Mouse (Mus musculus) midbrain, postnatal 0 days (tissue): ENCODE data around the gene Gm14862. TPM values are rescaled to one million over a fixed set of nuclear protein-coding genes. Genes with fewer than 3 reads are reported as not detected.

Experiments used
- ATAC-seq: fragments of 200-750 bp; cut with Nextera tagmentation; 2 replicates; pipeline ENCODE4 v1.8.0; 2017; ENCODE audit warnings: moderate number of reproducible peaks, mild to moderate bottlenecking, moderate TSS enrichment, moderate library complexity; ENCODE audit not compliant: low FRiP score
- DNase-seq: peaks from one replicate; pipeline ENCODE4 v3.0.0-alpha.2; 2015; ENCODE audit warnings: low spot score
- H3K27ac ChIP-seq: fragments of 300-500 bp; sonication (generic); 2 replicates; pipeline ENCODE4 v1.5.1; 2014; ENCODE audit warnings: low read depth, mild to moderate bottlenecking, low read length, mixed read lengths
- H3K27me3 ChIP-seq: fragments of 300-500 bp; sonication (generic); 2 replicates; pipeline ENCODE4 v1.6.1; 2014; ENCODE audit warnings: low read length, control low read depth, mixed read lengths; ENCODE audit not compliant: insufficient read depth
- H3K36me3 ChIP-seq: fragments of 300-500 bp; sonication (generic); 2 replicates; pipeline ENCODE4 v1.6.1; 2014; ENCODE audit warnings: low read length, control low read depth, mixed read lengths; ENCODE audit not compliant: insufficient read depth
- H3K4me1 ChIP-seq: fragments of 300-500 bp; sonication (generic); 2 replicates; pipeline ENCODE4 v1.6.1; 2014; ENCODE audit warnings: mild to moderate bottlenecking, control low read depth, antibody characterized with exemption, low read length, mixed read lengths; ENCODE audit not compliant: insufficient read depth
- H3K4me2 ChIP-seq: fragments of 300-500 bp; sonication (generic); 2 replicates; pipeline ENCODE4 v1.6.1; 2014; ENCODE audit warnings: low read depth, mild to moderate bottlenecking, low read length, mixed read lengths; ENCODE audit not compliant: poor library complexity, severe bottlenecking
- H3K4me3 ChIP-seq: fragments of 300-500 bp; sonication (generic); 2 replicates; pipeline ENCODE4 v1.5.1; 2014; ENCODE audit warnings: low read depth, mild to moderate bottlenecking, low read length, moderate library complexity
- H3K9ac ChIP-seq: fragments of 300-500 bp; sonication (generic); replicated peaks from 2 replicates; pipeline ENCODE4 v1.6.1; 2014; ENCODE audit warnings: mild to moderate bottlenecking, low read length, moderate library complexity, mixed read lengths; ENCODE audit not compliant: poor library complexity, severe bottlenecking
- H3K9me3 ChIP-seq: fragments of 300-500 bp; sonication (generic); 2 replicates; pipeline ENCODE4 v1.6.1; 2016; ENCODE audit warnings: low read length, control low read depth
- CTCF ChIP-seq: IDR thresholded peaks from 2 replicates; pipeline ENCODE4 v1.5.1; 2016; ENCODE audit warnings: antibody characterized with exemption, mild to moderate bottlenecking
- WGBS: fragments of 180-500 bp; shearing (Covaris S2); extraction: QIAGEN DNeasy Blood & Tissue Kit; methylation state at CpG from one replicate; pipeline ENCODE4 v1.1.7; 2014; 5-methylcytosine and 5-hydroxymethylcytosine counted together
- polyA plus RNA-seq: library from polyadenylated mRNA; unstranded; fragments of >200 nt; fragmentation: Nextera tagmentation; extraction: Ambion mirVana; gene quantifications from 2 replicates; pipeline ENCODE4 v1.2.1, GENCODE M21; 2015
- total RNA-seq: library from RNA; depleted of rRNA; stranded (reverse); fragments of >200 nt; gene quantifications from 2 replicates; pipeline ENCODE4 v1.2.3, GENCODE M21; 2014; rRNA removed

The Gm14862 gene
- total and polyA plus RNA-seq, 2 experiments from 2014 or later = not detected

DNA sequence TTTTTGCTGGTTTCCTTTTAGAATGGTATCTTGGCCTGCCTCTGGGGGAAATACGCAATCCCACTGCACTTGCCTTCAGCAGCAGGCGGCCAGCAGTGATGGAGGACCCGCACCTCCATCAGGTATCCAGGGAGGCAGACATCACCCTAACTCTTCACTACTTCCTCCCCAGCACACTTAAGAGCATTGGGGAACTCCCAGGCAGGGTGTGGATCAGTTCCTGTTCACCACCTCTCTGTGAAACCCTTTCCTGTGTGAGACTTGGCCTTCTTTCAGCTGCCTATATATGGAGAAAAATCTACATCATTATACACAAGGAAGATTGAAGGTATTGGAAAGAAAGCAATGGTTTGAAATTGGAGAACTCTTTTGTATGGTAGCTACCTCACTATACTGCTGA, 37.1 kb downstream of the Gm14862 start:
- H3K27me3 ChIP-seq = no peaks in the 10 kb centered on the region
- no peak overlapping the region for H3K27ac ChIP-seq
- no peak overlapping the region for H3K9ac ChIP-seq
- H3K4me3 ChIP-seq = no peak overlapping the region
- DNase-seq (no peak), ATAC-seq (no peak)
- no peak for TF ChIP-seq CTCF
- WGBS = 85% methylated on average over 3 of the region's 3 CpGs
- H3K4me2 ChIP-seq = no peak overlapping the region
- no peaks in the 10 kb centered on the region for H3K9me3 ChIP-seq
- no peaks in the 10 kb centered on the region for H3K36me3 ChIP-seq
- H3K4me1 ChIP-seq = no peaks in the 10 kb centered on the region

DNA sequence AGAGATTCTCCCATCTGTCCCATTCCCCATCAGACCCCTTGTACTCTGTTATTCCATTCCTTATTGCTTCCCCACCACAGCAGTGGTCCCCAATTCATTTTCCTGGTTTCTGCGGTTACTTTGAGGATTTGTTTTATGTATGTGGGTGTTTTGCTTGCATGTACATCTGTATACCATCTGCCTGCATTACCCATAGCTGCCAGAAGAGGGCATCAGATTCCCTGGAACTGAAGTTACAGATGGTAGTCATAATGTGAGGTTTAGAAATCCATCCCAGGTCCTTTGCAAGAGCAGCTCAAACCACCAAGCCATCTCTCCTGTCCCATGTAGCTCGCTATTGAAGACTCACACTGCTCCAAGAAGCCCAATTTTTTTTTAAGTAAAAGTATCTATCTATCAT, 40.5 kb downstream of the Gm14862 start:
- no peaks in the 10 kb centered on the region for H3K27me3 ChIP-seq
- ATAC-seq (no peak), DNase-seq (no peak)
- H3K4me2 ChIP-seq = no peak overlapping the region
- no peaks in the 10 kb centered on the region for H3K4me1 ChIP-seq
- WGBS = 100% methylated on average over 2 of the region's 2 CpGs
- no peak overlapping the region for H3K4me3 ChIP-seq
- TF ChIP-seq CTCF = peak; percentile 44
- no peak overlapping the region for H3K27ac ChIP-seq
- no peaks in the 10 kb centered on the region for H3K36me3 ChIP-seq
- no peak overlapping the region for H3K9ac ChIP-seq
- no peaks in the 10 kb centered on the region for H3K9me3 ChIP-seq

DNA sequence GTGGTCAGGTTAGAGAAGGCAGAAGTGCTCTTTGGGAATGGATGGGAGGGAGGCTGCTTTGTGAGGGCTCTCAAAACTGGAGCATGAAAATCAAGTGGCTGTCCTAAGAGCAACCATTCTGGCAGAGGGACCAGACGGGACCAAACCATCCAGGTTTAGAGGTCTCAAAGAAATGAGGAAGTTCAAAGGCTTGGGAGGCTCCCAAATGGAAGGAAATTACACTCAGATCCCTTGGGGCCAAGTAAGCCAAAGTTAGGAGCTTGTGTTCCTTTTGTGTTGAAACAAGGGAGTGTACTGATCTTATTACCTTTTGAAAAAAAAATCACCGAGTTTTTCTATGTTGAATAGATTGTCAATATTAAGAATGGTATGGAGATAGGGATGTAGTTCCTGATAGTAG, 51.6 kb downstream of the Gm14862 start:
- no peaks in the 10 kb centered on the region for H3K9me3 ChIP-seq
- no peaks in the 10 kb centered on the region for H3K27me3 ChIP-seq
- H3K4me1 ChIP-seq = no peaks in the 10 kb centered on the region
- WGBS = 63% methylated on average over 2 of the region's 2 CpGs
- H3K9ac ChIP-seq = no peak overlapping the region
- H3K36me3 ChIP-seq = no peaks in the 10 kb centered on the region
- no peak overlapping the region for H3K4me3 ChIP-seq
- no peak overlapping the region for H3K27ac ChIP-seq
- H3K4me2 ChIP-seq = no peak overlapping the region
- DNase-seq (no peak), ATAC-seq (no peak)
- TF ChIP-seq CTCF = no peak

DNA sequence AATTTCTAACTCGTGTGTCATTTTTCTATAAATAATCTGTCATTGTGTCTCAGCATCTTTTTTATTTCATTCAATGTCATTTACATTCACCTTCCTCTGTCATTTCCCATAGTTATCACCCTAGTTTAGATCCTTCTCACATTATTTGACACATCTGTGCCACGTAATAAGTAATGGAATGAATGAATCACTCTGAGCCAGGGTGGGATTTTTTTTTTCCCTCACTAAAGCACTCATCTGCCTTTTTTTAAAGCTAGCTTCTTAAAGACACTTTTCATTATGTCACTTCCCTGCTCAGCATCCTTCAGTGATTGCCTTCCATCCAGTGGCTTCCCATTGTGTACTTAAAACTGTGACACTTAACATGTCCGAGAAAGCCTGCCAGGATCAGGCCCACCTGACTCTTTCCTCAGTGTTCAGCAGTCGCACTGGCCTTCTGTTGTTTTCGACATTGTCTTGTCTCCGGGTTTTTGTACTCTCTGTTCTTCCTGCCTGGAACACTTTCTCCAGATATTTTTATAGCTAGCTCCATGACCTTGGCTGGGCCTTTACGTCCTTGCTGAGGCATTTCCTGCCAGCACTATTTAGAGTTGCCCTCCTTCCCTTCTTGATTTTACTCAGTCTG, 53.8 kb downstream of the Gm14862 start:
- Histone ChIP-seq H3K9ac (no peak overlapping the region), H3K27me3 (no peaks in the 10 kb centered on the region), H3K9me3 (no peaks in the 10 kb centered on the region), H3K4me2 (peak overlapping the region; percentile 16), H3K36me3 (no peaks in the 10 kb centered on the region), H3K4me1 (no peaks in the 10 kb centered on the region), H3K27ac (no peak overlapping the region), H3K4me3 (peak overlapping the region; percentile 16; the same call in 1 of the 2 replicates)
- ATAC-seq (no peak), DNase-seq (no peak)
- WGBS = 50% methylated on average over 7 of the region's 7 CpGs
- no peak for TF ChIP-seq CTCF

DNA sequence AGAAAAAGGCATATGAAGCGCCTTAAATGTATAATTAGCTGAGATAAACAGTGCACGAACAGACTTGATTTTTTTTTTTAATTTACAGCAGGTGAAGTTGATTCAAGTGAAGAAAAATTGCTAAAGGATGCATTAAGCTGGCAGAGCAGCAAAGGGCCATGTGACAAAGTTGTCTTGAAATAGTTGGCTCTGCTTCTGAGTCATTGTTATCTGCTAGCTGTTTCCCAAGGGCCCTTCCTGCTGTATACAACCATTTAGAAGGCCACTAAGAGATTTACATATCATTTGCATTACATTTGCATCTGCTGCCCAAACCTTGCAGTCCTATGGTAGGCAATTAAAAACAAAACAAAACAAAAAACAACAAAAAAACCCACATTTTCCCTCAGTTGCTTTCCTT, 54.7 kb downstream of the Gm14862 start:
- 53% methylated on average over 2 of the region's 2 CpGs for WGBS

More for the DNA sequence above, 54.7 kb downstream of the Gm14862 start:
- Histone ChIP-seq H3K36me3 (no peaks in the 10 kb centered on the region), H3K9ac (no peak overlapping the region), H3K4me2 (peak overlapping the region; percentile 16), H3K27ac (no peak overlapping the region), H3K4me3 (peak overlapping the region; percentile 16; the same call in 1 of the 2 replicates), H3K9me3 (no peaks in the 10 kb centered on the region), H3K4me1 (no peaks in the 10 kb centered on the region), H3K27me3 (no peaks in the 10 kb centered on the region)
- TF ChIP-seq CTCF = no peak
- peak; percentile 6 for DNase-seq
- no peak for ATAC-seq

Other genes with a start within 250 kb of the Gm14862 start
- gene Fthl17e, start 223.4 kb downstream of the Gm14862 start, total RNA-seq = not detected in 2 replicates
- gene Fthl17e, start 223.4 kb downstream of the Gm14862 start, polyA plus RNA-seq = not detected in 2 replicates
- gene Fthl17f, start 193.9 kb downstream of the Gm14862 start, total RNA-seq = not detected in 2 replicates
- gene Fthl17f, start 193.9 kb downstream of the Gm14862 start, polyA plus RNA-seq = not detected in 2 replicates
- gene 4930402K13Rik, start 152.3 kb downstream of the Gm14862 start, total RNA-seq = not detected in 2 replicates
- not detected in 2 replicates for gene 4930402K13Rik, start 152.3 kb downstream of the Gm14862 start, polyA plus RNA-seq
- gene Lancl3, start 57.0 kb downstream of the Gm14862 start, total RNA-seq = 8.6 and 10.9 TPM in 2 replicates
- 2.6 and 3.0 TPM in 2 replicates for gene Lancl3, start 57.0 kb downstream of the Gm14862 start, polyA plus RNA-seq
- 7.2 and 9.6 TPM in 2 replicates for gene Xk, start 15.9 kb upstream of the Gm14862 start, total RNA-seq
- gene Xk, start 15.9 kb upstream of the Gm14862 start, polyA plus RNA-seq = 3.8 and 4.6 TPM in 2 replicates
- not detected in 2 replicates for gene H2al1m, start 26.9 kb upstream of the Gm14862 start, total RNA-seq
- gene H2al1m, start 26.9 kb upstream of the Gm14862 start, polyA plus RNA-seq = not detected in 2 replicates
- gene H2al1k, start 93.7 kb upstream of the Gm14862 start, total RNA-seq = not detected in 2 replicates
- not detected in 2 replicates for gene H2al1k, start 93.7 kb upstream of the Gm14862 start, polyA plus RNA-seq
- 0.16 and 10.9 TPM in 2 replicates for gene Cybb, start 230.9 kb upstream of the Gm14862 start, total RNA-seq
- 0.29 and 0.59 TPM in 2 replicates for gene Cybb, start 230.9 kb upstream of the Gm14862 start, polyA plus RNA-seq